Mouse (Mus musculus) gastrocnemius, adult 2 months (tissue): ENCODE measurements around the gene Ppp6r2. TPM values are rescaled to one million over a fixed set of nuclear protein-coding genes. Genes with fewer than 3 reads are reported as not detected.
A peak's percentile ranks its signal among the peaks of the same experiment; 100 is the strongest.

Source experiments
- DNase-seq: peaks from one replicate; pipeline ENCODE4 v3.0.0; 2022
- H3K27ac ChIP-seq: fragments of 200-600 bp; 2 replicates; pipeline ENCODE4 v1.8.1; 2022; ENCODE audit warnings: mild to moderate bottlenecking
- H3K4me3 ChIP-seq: fragments of 200-600 bp; 2 replicates; pipeline ENCODE4 v1.8.1; 2022; ENCODE audit warnings: mild to moderate bottlenecking, moderate library complexity
- CTCF ChIP-seq: fragments of 200-600 bp; IDR thresholded peaks from 2 replicates; pipeline ENCODE4 v1.8.1; 2022; ENCODE audit warnings: antibody characterized with exemption, mild to moderate bottlenecking, moderate library complexity
- intact Hi-C: fragments of 180-260 bp; cut with DNase I; formaldehyde crosslinking; loops from one replicate; pipeline ENCODE4 v1.15.1; 2025
- total RNA-seq, 2 experiments: library from RNA; stranded (reverse); gene quantifications; 2 replicates each; pipeline ENCODE4 v1.2.3; 2021

The Ppp6r2 gene
- total RNA-seq, 2 experiments from 2014 or later = 90.7 to 94.1 TPM

DNA sequence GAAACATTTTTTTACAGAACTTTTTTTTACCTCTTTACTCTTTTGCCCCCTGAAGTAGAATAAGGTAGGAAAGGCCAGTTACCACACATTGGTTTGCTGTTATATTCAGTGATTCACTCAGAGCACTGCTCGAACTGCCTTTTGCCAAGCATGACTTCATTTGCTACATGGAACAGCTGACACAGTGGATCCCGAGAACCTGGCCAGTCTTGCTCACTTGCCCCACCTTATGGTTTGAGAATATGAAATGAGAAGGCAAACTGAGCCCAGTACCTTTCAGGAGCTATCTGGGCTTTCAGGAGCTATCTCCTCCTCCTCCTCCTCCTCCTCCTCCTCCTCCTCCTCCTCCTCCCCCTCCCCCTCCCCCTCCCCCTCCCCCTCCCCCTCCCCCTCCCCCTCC lies 22.2 kb downstream of the Ppp6r2 start:
- Histone ChIP-seq H3K27ac (peak overlapping the region; percentile 73), H3K4me3 (no peak overlapping the region)
- peak; percentile 58 for TF ChIP-seq CTCF
- peak; percentile 71 for DNase-seq
- intact Hi-C loops = no loop called here

DNA sequence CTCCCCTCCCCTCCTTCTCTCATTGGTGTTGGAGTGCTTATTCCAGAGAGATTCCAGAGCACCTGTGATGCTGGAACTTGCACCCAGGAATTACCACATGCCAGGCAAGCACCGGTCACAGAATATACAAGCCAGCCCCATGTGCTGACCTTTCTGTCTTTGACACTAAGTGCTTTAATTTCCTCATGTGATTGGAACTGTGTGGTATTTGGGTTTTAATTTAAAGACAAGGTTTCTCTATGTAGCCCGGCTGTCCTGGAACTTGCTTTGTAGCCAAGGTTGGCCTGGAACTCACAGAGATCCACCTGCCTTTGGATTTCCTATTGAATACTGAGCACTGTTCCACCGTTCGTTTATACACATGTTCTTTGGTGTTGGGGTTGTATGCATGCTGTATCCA lies 22.7 kb downstream of the Ppp6r2 start:
- intact Hi-C loops = no loop called here
- no peak for DNase-seq
- H3K27ac ChIP-seq = peak overlapping the region; percentile 69
- no peak overlapping the region for H3K4me3 ChIP-seq
- TF ChIP-seq CTCF = no peak

DNA sequence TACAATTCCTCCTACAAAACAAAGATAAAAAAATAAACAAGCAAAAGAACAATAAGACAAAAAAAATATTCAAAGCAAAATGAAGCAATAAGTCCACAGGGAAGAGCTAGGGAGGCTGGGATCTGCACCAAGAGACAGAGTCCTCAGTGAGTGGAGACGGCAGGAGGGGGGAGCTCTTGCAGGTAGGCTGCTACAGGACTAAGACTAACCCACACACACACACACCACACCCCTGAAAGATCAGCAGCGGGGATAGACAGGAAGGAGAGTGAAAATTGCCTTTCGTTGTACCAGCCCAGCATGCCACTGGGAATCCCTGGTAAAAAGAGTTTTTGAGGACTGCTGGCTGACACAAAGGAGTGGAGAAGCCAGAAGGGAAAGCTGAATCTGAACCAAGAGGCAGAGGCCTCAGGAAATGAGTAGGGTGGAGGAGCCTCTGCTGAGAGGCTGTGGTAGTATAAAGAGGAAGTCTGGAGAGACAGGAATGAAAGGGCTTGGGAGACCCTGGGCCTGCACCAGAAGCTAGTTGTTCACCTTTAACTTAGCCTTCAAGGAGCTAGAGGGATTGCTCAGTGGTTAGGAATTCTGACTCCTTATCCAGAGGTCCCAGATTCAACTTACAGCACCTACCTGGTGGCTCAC lies 28.5 kb downstream of the Ppp6r2 start:
- Histone ChIP-seq H3K4me3 (no peak overlapping the region), H3K27ac (peak overlapping the region; percentile 28; the same call in 1 of the 2 replicates)
- no peak for DNase-seq
- TF ChIP-seq CTCF = no peak
- intact Hi-C loops = no loop called here

DNA sequence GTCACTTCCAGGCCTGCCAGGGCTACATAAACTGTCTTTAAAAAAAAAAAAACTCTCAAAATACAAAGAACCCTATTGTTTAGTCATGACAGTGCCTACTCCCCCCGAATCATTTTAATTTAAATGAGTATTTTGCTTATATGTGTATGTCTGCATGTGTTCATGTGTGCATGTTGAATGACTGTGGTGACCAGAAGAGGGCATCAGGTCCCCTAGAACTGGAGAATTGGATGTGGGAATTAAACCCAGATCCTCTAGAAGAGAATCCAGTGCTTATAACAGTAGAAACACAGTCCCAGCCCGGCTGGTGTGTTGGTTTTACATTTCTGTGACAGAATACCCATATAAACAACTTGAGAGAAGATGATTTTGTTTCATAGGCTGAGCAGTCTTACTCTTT lies 29.7 kb downstream of the Ppp6r2 start:
- no peak overlapping the region for H3K27ac ChIP-seq
- intact Hi-C loops = no loop called here
- no peak for DNase-seq
- TF ChIP-seq CTCF = peak; percentile 39; the same call in 1 of the 2 replicates
- H3K4me3 ChIP-seq = no peak overlapping the region

DNA sequence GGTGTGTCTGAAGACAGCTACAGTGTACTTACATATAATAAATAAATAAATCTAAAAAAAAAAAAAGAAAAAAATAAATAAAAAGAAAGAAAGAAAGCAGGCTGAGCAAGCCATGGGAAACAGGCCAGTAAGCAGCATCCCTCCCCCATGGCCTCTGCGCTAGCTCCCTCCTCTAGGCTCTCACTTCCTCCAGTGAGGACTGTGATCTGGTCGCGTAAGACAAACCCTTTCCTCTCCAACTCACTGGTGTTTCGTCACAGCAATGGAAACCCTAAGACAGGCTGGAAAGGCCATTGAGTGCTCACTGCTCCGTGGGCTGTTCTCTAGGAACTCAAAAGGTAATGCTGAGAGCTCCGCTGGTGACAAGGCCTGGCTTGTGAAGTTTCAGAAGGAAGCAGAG lies 37.7 kb downstream of the Ppp6r2 start:
- H3K4me3 ChIP-seq = no peak overlapping the region
- DNase-seq = no peak
- no peak overlapping the region for H3K27ac ChIP-seq
- TF ChIP-seq CTCF = no peak
- intact Hi-C loops = no loop called here

DNA sequence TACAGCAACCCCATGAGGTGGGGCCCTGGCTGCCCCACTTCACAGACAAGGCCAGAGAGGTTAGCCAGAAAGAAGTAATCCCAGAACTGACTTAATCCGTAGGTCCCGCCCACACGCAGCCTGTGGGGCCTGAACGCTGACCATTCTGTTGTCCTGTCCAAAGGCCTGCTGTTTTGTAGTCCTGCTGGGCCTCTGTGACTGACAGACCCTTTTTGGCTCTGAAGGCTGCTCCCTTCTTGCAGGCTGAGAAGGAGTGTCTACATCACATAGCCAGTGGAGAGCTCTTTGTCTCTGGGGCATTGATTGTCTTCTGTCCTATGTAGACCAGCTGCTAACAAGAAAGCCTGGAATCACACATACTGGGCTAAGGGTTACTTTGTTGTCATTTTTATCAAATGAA lies 44.0 kb downstream of the Ppp6r2 start:
- DNase-seq = no peak
- Histone ChIP-seq H3K27ac (no peak overlapping the region), H3K4me3 (no peak overlapping the region)
- TF ChIP-seq CTCF = no peak
- intact Hi-C loops = no loop called here

DNA sequence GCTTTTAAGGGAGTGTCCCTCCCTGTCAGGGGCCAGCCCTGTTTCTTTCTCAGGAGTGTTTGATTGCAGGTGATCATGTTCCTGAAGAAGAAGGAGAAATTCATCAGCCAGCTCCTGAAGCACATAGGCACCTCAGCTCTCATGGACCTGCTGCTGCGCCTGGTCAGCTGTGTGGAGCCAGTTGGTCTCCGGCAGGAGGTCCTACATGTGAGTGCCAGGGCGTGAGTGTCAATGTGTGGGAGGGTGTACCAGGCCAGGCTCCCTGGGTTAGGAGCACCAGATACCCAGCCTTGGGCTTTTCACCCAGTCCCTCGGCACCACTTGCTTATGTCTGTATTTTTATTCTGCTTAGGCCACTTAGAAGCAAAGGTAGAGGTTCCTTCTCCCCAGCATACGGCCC lies 47.6 kb downstream of the Ppp6r2 start:
- no peak for TF ChIP-seq CTCF
- intact Hi-C loops = no loop called here
- Histone ChIP-seq H3K27ac (no peak overlapping the region), H3K4me3 (no peak overlapping the region)
- no peak for DNase-seq

DNA sequence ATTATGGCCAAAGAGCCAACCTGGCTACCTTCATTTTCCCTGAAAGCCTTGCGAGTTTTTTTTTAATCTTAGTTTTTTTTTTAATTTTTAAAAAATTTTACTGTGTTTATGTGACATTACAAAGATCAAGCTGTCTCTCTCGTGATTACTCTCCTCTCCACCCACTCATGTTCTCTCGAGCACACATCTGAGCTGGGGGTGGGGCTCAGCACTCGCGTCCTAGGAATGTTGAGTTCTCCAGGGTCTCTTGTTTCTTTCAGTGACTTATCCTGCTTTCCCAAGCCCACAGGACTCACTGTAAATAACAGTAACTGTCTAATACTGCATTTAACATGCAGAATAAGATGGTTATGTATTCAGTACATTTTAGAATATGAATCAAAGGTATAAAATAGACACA lies 53.1 kb downstream of the Ppp6r2 start:
- H3K27ac ChIP-seq = no peak overlapping the region
- intact Hi-C loops = no loop called here
- no peak overlapping the region for H3K4me3 ChIP-seq
- DNase-seq = no peak
- TF ChIP-seq CTCF = no peak

DNA sequence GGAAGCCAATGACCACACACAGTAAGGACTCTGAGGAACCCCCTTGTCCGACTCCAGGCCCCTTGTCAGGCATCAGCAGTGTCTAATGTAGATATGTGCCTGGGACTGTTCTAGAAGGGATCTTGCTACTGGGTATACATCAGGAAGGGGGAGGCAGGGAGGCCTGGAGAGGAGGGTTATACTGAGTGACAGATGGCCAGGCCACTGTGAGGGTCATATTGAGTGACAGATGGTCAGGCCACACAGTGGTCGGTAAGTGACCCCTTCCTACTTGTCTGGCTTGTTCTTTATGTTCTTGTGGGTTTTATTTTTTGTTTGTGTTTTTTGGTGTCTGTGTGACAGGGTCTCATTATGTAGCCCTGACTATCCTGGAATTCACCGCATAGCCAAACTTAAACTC lies 64.1 kb downstream of the Ppp6r2 start:
- H3K27ac ChIP-seq = no peak overlapping the region
- intact Hi-C loops = no loop called here
- no peak for DNase-seq
- no peak overlapping the region for H3K4me3 ChIP-seq
- TF ChIP-seq CTCF = no peak

DNA sequence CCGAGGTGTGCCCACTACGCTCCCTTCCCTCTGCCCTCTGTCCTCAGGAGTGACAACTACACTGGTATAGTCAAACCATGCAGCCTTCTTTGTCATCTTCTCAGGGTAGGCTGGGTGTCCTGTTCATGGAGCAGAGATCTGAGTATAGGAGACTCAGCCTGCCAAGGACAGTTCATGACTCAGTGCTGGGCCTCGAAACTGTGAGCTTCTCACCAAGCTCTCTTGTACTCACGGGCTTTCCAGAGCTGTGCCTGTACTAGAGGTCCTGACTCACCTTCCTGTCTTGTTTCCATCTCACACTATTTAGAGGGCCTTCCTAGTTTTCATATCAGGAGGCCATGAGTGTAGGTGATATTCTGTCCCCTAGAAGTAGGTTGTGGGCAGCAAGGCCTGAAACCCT lies 66.0 kb downstream of the Ppp6r2 start:
- Histone ChIP-seq H3K4me3 (no peak overlapping the region), H3K27ac (no peak overlapping the region)
- TF ChIP-seq CTCF = no peak
- DNase-seq = no peak
- intact Hi-C loops = no loop called here

DNA sequence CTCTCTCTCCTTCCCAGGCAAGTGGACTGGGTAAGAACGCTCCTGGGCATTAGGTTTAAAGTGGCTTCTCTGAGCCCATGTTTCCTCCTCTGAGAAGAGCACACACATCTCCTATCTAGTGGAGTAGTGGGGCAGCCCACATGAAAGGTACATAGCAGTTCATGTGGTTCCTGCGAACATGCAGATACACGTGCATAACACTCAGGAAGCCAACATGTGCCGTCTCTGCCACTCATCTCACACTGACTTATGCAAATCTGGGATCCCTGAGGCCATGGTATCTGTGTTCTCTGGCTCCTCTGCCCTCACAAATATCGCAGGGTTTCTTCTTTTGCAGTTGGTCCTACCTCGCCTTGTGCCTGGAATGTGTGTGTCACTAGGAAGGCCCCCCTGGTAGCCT lies 71.2 kb downstream of the Ppp6r2 start:
- no peak for DNase-seq
- no peak for TF ChIP-seq CTCF
- Histone ChIP-seq H3K4me3 (no peak overlapping the region), H3K27ac (no peak overlapping the region)
- intact Hi-C loops = no loop called here

DNA sequence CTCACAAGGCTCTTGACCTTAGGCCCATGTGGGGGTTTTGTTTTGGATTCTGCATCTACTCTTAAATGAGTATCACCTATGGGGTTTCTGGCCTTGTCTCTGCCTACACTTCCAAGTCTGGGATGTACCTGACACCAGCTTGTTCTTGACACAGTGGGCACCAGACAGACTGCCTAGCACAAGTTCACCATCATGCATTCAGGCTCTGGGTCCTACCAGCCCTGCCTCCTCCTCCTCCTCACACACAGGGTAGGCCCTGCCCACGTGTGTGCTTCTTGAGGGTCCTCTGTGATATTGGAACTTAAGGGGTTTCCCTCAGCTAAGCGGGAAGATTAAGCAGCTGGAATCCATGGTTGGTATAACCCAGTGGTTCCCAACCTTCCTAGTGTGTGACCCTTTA lies 72.7 kb downstream of the Ppp6r2 start:
- no peak overlapping the region for H3K27ac ChIP-seq
- no peak for TF ChIP-seq CTCF
- DNase-seq = peak; percentile 12
- H3K4me3 ChIP-seq = no peak overlapping the region
- intact Hi-C loops = no loop called here

DNA sequence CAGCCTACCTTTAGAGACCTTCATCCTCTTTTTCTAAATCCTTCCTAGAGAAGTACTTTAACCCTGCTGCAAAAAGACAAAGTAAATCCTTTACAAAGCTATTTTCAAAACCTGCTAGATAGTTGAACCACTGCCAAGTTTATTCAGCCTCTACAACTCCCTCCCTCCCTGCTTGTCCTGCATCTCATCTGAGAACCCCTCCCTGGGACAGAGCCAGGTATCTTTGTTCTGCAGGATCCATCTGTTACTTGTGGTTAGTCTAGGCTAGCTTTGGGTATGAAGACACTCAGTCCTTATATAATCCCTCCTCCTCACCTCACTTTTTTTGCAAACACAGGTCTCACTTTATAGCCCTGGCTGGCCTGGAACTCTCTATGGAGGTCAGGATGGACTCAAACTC lies 73.7 kb downstream of the Ppp6r2 start:
- no peak for TF ChIP-seq CTCF
- DNase-seq = peak; percentile 8
- no peak overlapping the region for H3K4me3 ChIP-seq
- H3K27ac ChIP-seq = no peak overlapping the region
- intact Hi-C loops = no loop called here

DNA sequence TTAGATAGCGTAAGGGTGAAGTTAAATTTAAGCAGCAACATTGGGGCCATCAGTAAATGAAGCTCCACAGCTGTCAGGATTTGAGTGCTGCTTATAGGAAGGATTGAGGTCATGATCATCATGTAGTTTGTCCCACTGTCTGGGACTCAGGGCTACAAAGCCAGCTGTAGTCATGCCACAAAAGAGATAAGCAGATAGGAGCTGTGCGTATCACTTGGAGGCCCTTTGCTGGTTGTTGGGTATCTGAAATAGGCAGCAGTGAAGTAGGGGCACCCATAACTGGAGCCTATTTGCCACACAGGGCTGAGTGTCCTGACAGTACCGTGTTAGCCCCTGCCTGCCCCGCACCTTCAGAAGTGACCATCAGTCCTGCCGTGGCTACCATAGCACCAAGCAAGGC lies 74.1 kb downstream of the Ppp6r2 start:
- H3K27ac ChIP-seq = no peak overlapping the region
- DNase-seq = peak; percentile 12
- no peak for TF ChIP-seq CTCF
- H3K4me3 ChIP-seq = no peak overlapping the region
- intact Hi-C loops = no loop called here
